ENCODE assay signal across 11 mouse cellular contexts in genomic region chr16:95455896-95456295, GRCm38 (mm10).
DNase-seq lines count a peak whose midpoint lies in the region; ATAC-seq and TF ChIP-seq lines count a peak whose summit lies in the region.
"Had no signal": no experiment of that assay in that cellular context is flagged by ENCODE, and none has a peak within 500 bp of the region (broad histone marks: within the 10 kb centered on the region; RNA-seq: fewer than 3 reads in every experiment).

No protein-coding gene starts in this region.

- no peak overlapping the region; the same call in 1 of the 2 replicates for H3K9ac ChIP-seq in kidney, embryonic 14.5 days (ENCODE audit: low read depth, low read length)
- H3K9ac ChIP-seq in midbrain, embryonic 16.5 days (ENCODE audit: low read depth, low read length), result no peak overlapping the region
- H3K9ac ChIP-seq in midbrain, postnatal 0 days (replicated peaks; ENCODE audit: low read length, poor library complexity, severe bottlenecking), result no peak overlapping the region
- H3K9ac ChIP-seq in embryonic facial prominence, embryonic 14.5 days (ENCODE audit: low read depth, low read length), result no peak overlapping the region
- peak overlapping the region; percentile 55; the same call in 1 of the 2 replicates for H3K9ac ChIP-seq in liver, postnatal 0 days (replicated peaks)
- H3K9ac ChIP-seq in forebrain, embryonic 14.5 days (ENCODE audit: low read length), result no peak overlapping the region
- H3K9ac ChIP-seq: neural tube, embryonic 15.5 days had no signal

- no peaks in the 10 kb centered on the region for H3K27me3 ChIP-seq in kidney, embryonic 14.5 days (ENCODE audit: control insufficient read depth, insufficient read depth, low read length)
- H3K27me3 ChIP-seq in midbrain, embryonic 16.5 days (ENCODE audit: control insufficient read depth, insufficient read depth, low read depth, low read length), result no peaks in the 10 kb centered on the region
- H3K27me3 ChIP-seq in midbrain, postnatal 0 days (ENCODE audit: insufficient read depth, low read length), result no peaks in the 10 kb centered on the region
- H3K27me3 ChIP-seq in embryonic facial prominence, embryonic 14.5 days (replicated peaks; ENCODE audit: control insufficient read depth, insufficient read depth, low read length), result no peaks in the 10 kb centered on the region
- H3K27me3 ChIP-seq in liver, postnatal 0 days (ENCODE audit: insufficient read depth, low read length), result no peaks in the 10 kb centered on the region
- H3K27me3 ChIP-seq in forebrain, embryonic 14.5 days (replicated peaks; ENCODE audit: control insufficient read depth, insufficient read depth, low read length), result no peaks in the 10 kb centered on the region
- no peaks in the 10 kb centered on the region for H3K27me3 ChIP-seq in hindbrain, embryonic 10.5 days (ENCODE audit: insufficient read depth, poor library complexity, severe bottlenecking)
- H3K27me3 ChIP-seq: neural tube, embryonic 15.5 days had no signal

- H3K4me3 ChIP-seq in kidney, embryonic 14.5 days (ENCODE audit: low read length), result peak overlapping the region; percentile 0; the same call in 1 of the 2 replicates
- H3K4me3 ChIP-seq in midbrain, embryonic 16.5 days (ENCODE audit: low read depth, low read length), result no peak overlapping the region
- no peak overlapping the region for H3K4me3 ChIP-seq in midbrain, postnatal 0 days (ENCODE audit: low read depth, low read length)
- no peak overlapping the region for H3K4me3 ChIP-seq in embryonic facial prominence, embryonic 14.5 days (ENCODE audit: low read depth, low read length)
- H3K4me3 ChIP-seq in liver, postnatal 0 days (ENCODE audit: low read depth, low read length), result peak overlapping the region; percentile 42
- H3K4me3 ChIP-seq in forebrain, embryonic 14.5 days (ENCODE audit: low read depth, low read length), result no peak overlapping the region
- H3K4me3 ChIP-seq in hindbrain, embryonic 10.5 days, result no peak overlapping the region
- H3K4me3 ChIP-seq: neural tube, embryonic 15.5 days had no signal

- 69% methylated on average over 8 of the region's 8 CpGs for WGBS in kidney, embryonic 14.5 days
- 86% methylated on average over 8 of the region's 8 CpGs for WGBS in midbrain, embryonic 16.5 days
- 93% methylated on average over 8 of the region's 8 CpGs for WGBS in midbrain, postnatal 0 days
- WGBS in embryonic facial prominence, embryonic 14.5 days, result 83% methylated on average over 8 of the region's 8 CpGs
- 34% methylated on average over 8 of the region's 8 CpGs for WGBS in liver, postnatal 0 days (ENCODE audit: insufficient replicate concordance)
- WGBS in forebrain, embryonic 14.5 days, result 93% methylated on average over 8 of the region's 8 CpGs
- WGBS in hindbrain, embryonic 10.5 days, result 90% methylated on average over 8 of the region's 8 CpGs

- H3K9me3 ChIP-seq in kidney, embryonic 14.5 days (ENCODE audit: control insufficient read depth, low read length), result no peaks in the 10 kb centered on the region
- H3K9me3 ChIP-seq in midbrain, embryonic 16.5 days (replicated peaks; ENCODE audit: control insufficient read depth, low read length, poor library complexity, severe bottlenecking), result no peaks in the 10 kb centered on the region
- no peaks in the 10 kb centered on the region for H3K9me3 ChIP-seq in midbrain, postnatal 0 days (ENCODE audit: low read length)
- H3K9me3 ChIP-seq in embryonic facial prominence, embryonic 14.5 days (ENCODE audit: control insufficient read depth, low read length), result no peaks in the 10 kb centered on the region
- H3K9me3 ChIP-seq in liver, postnatal 0 days (ENCODE audit: low read length), result no peaks in the 10 kb centered on the region
- H3K9me3 ChIP-seq in forebrain, embryonic 14.5 days (replicated peaks; ENCODE audit: control insufficient read depth, low read length), result no peaks in the 10 kb centered on the region
- H3K9me3 ChIP-seq in hindbrain, embryonic 10.5 days, result no peaks in the 10 kb centered on the region
- H3K9me3 ChIP-seq: neural tube, embryonic 15.5 days had no signal

- DNase-seq in kidney, postnatal 10 days, result no peak
- no peak for DNase-seq in midbrain, postnatal 0 days (ENCODE audit: low spot score)
- DNase-seq in embryonic facial prominence, embryonic 14.5 days (ENCODE audit: low spot score), result no peak
- no peak for DNase-seq in liver, postnatal 0 days
- DNase-seq in forebrain, embryonic 14.5 days (ENCODE audit: low spot score), result no peak
- no peak for DNase-seq in hindbrain, embryonic 10.5 days (ENCODE audit: low spot score)
- DNase-seq: cerebellum, adult 18-20 months; right cerebral cortex, postnatal 4 days had no signal

- H3K36me3 ChIP-seq in kidney, embryonic 14.5 days (ENCODE audit: control insufficient read depth, insufficient read depth, low read length), result no peaks in the 10 kb centered on the region
- H3K36me3 ChIP-seq in midbrain, embryonic 16.5 days (ENCODE audit: control insufficient read depth, insufficient read depth, low read length), result no peaks in the 10 kb centered on the region
- no peaks in the 10 kb centered on the region for H3K36me3 ChIP-seq in midbrain, postnatal 0 days (ENCODE audit: insufficient read depth, low read length)
- no peaks in the 10 kb centered on the region for H3K36me3 ChIP-seq in embryonic facial prominence, embryonic 14.5 days (ENCODE audit: control insufficient read depth, insufficient read depth, low read length)
- no peaks in the 10 kb centered on the region for H3K36me3 ChIP-seq in liver, postnatal 0 days (replicated peaks; ENCODE audit: insufficient read depth, low read length)
- H3K36me3 ChIP-seq in forebrain, embryonic 14.5 days (ENCODE audit: control insufficient read depth, insufficient read depth, low read length), result no peaks in the 10 kb centered on the region
- H3K36me3 ChIP-seq in hindbrain, embryonic 10.5 days, result no peaks in the 10 kb centered on the region
- H3K36me3 ChIP-seq: neural tube, embryonic 15.5 days had no signal

- no peaks in the 10 kb centered on the region for H3K4me1 ChIP-seq in kidney, embryonic 14.5 days (ENCODE audit: control insufficient read depth, insufficient read depth, low read length)
- no peaks in the 10 kb centered on the region for H3K4me1 ChIP-seq in midbrain, embryonic 16.5 days (ENCODE audit: control insufficient read depth, insufficient read depth, low read length)
- H3K4me1 ChIP-seq in midbrain, postnatal 0 days (ENCODE audit: insufficient read depth, low read length), result no peaks in the 10 kb centered on the region
- no peaks in the 10 kb centered on the region; the same call in 1 of the 2 replicates for H3K4me1 ChIP-seq in embryonic facial prominence, embryonic 14.5 days (ENCODE audit: control insufficient read depth, insufficient read depth, low read length)
- peaks cover 12% of the 10 kb centered on the region for H3K4me1 ChIP-seq in liver, postnatal 0 days (ENCODE audit: insufficient read depth)
- no peaks in the 10 kb centered on the region for H3K4me1 ChIP-seq in forebrain, embryonic 14.5 days (ENCODE audit: control insufficient read depth, insufficient read depth, low read length)
- peaks cover 9% of the 10 kb centered on the region for H3K4me1 ChIP-seq in hindbrain, embryonic 10.5 days (replicated peaks)

- ATAC-seq in kidney, embryonic 14.5 days (ENCODE audit: low FRiP score, low TSS enrichment), result no peak
- ATAC-seq in midbrain, embryonic 16.5 days, result no peak
- no peak for ATAC-seq in midbrain, postnatal 0 days (ENCODE audit: low FRiP score)
- ATAC-seq in embryonic facial prominence, embryonic 14.5 days (ENCODE audit: low read depth), result no peak
- ATAC-seq in liver, postnatal 0 days, result 0 out of 2 replicates have a peak, but pooled peaks have one; percentile 20
- no peak for ATAC-seq in forebrain, embryonic 14.5 days

- TF ChIP-seq CTCF in midbrain, postnatal 0 days (IDR thresholded peaks at IDR 0.05), result no peak
- no peak for TF ChIP-seq CTCF in liver, postnatal 0 days (IDR thresholded peaks at IDR 0.05; ENCODE audit: low read depth)

- H3K27ac ChIP-seq in kidney, embryonic 14.5 days (ENCODE audit: low read depth, low read length), result peak overlapping the region; percentile 38; the same call in 1 of the 2 replicates
- H3K27ac ChIP-seq in midbrain, embryonic 16.5 days (ENCODE audit: low read length), result 0 out of 2 replicates have a peak overlapping the region, but pooled peaks have one; percentile 26
- H3K27ac ChIP-seq in midbrain, postnatal 0 days (ENCODE audit: low read depth, low read length), result no peak overlapping the region
- H3K27ac ChIP-seq in embryonic facial prominence, embryonic 14.5 days (replicated peaks; ENCODE audit: low read depth, low read length), result no peak overlapping the region; the same call in 1 of the 2 replicates
- H3K27ac ChIP-seq in liver, postnatal 0 days (ENCODE audit: low read depth), result peak overlapping the region; percentile 62
- no peak overlapping the region for H3K27ac ChIP-seq in forebrain, embryonic 14.5 days (ENCODE audit: low read depth, low read length)
- H3K27ac ChIP-seq in hindbrain, embryonic 10.5 days, result no peak overlapping the region
- H3K27ac ChIP-seq: neural tube, embryonic 15.5 days had no signal

- peak overlapping the region; percentile 4; the same call in 1 of the 2 replicates for H3K4me2 ChIP-seq in kidney, embryonic 14.5 days (replicated peaks; ENCODE audit: low read depth, low read length)
- H3K4me2 ChIP-seq in midbrain, embryonic 16.5 days (ENCODE audit: low read length), result no peak overlapping the region
- H3K4me2 ChIP-seq in midbrain, postnatal 0 days (ENCODE audit: low read depth, low read length, poor library complexity, severe bottlenecking), result no peak overlapping the region
- H3K4me2 ChIP-seq in embryonic facial prominence, embryonic 14.5 days (ENCODE audit: low read depth, low read length), result peak overlapping the region; percentile 23; the same call in 1 of the 2 replicates
- H3K4me2 ChIP-seq in liver, postnatal 0 days (ENCODE audit: low read depth, low read length), result peak overlapping the region; percentile 61
- no peak overlapping the region for H3K4me2 ChIP-seq in forebrain, embryonic 14.5 days (ENCODE audit: low read length)
- H3K4me2 ChIP-seq: neural tube, embryonic 15.5 days had no signal

- no peak for TF ChIP-seq EP300 in liver, postnatal 0 days (IDR thresholded peaks at IDR 0.05; ENCODE audit: low read depth)

Comparison
In these comparisons a context has a peak if more than half of its experiments do, and no peak if none do; other contexts are left out.
1. H3K27ac ChIP-seq: peak in kidney, embryonic 14.5 days (single experiment), midbrain, embryonic 16.5 days (single experiment) and liver, postnatal 0 days (single experiment); none in midbrain, postnatal 0 days (single experiment), embryonic facial prominence, embryonic 14.5 days (single experiment), forebrain, embryonic 14.5 days (single experiment) and hindbrain, embryonic 10.5 days (single experiment).
2. H3K4me2 ChIP-seq: peak in kidney, embryonic 14.5 days (single experiment), embryonic facial prominence, embryonic 14.5 days (single experiment) and liver, postnatal 0 days (single experiment); none in midbrain, embryonic 16.5 days (single experiment), midbrain, postnatal 0 days (single experiment) and forebrain, embryonic 14.5 days (single experiment).
3. H3K4me3 ChIP-seq: peak in kidney, embryonic 14.5 days (single experiment) and liver, postnatal 0 days (single experiment); none in midbrain, embryonic 16.5 days (single experiment), midbrain, postnatal 0 days (single experiment), embryonic facial prominence, embryonic 14.5 days (single experiment), forebrain, embryonic 14.5 days (single experiment) and hindbrain, embryonic 10.5 days (single experiment).